In genomic region chr5:121606151-121606550, GRCm38 (mm10) we compare ENCODE assay signal across 7 mouse cellular contexts. TPM values are rescaled to one million over a fixed set of nuclear protein-coding genes. Genes with fewer than 3 reads are reported as not detected.
DNase-seq lines count a peak whose midpoint lies in the region; ATAC-seq lines count a peak whose summit lies in the region.

No protein-coding gene starts in this region.

- DNase-seq in CD8-positive naive resting alpha-beta T cell, adult 2 months (ENCODE audit: low read depth in 2 of 2, low spot score in 2 of 2), result peak; percentile 75 to 81
- DNase-seq in NIH3T3 (ENCODE audit: low read depth), result peak; percentile 88
- DNase-seq in cerebellum, postnatal 14 days, result peak; percentile 79 to 88
- DNase-seq in layer of hippocampus, postnatal 10 days (ENCODE audit: low spot score in 2 of 2), result peak; percentile 83
- peak; percentile 72 to 86 for DNase-seq in lung, postnatal 4 days
- DNase-seq in spleen, adult 18-20 months, result peak; percentile 60 to 79

- peak; percentile 68 for ATAC-seq in granulocyte monocyte progenitor cell, adult 5-6 weeks (replicated peaks; ENCODE audit: poor library complexity, severe bottlenecking)

RNA-seq across cellular contexts. Expression of gene Aldh2, which starts 12.5 kb away (rescaled TPM):
- 217 and 230 TPM in 2 replicates for total RNA-seq in granulocyte monocyte progenitor cell, adult 5-6 weeks (2014; fragmentation: Nextera tagmentation)
- 277 and 283 TPM in 2 replicates for total RNA-seq in granulocyte monocyte progenitor cell, adult 5-6 weeks (2017)
- 10 to 100 TPM; 90.7 to 93.9 TPM for total RNA-seq in layer of hippocampus, postnatal 10 days (2021)

RNA-seq across cellular contexts. Expression of gene Acad12, which starts 12.6 kb away (rescaled TPM):
- total RNA-seq in granulocyte monocyte progenitor cell, adult 5-6 weeks (2014; fragmentation: Nextera tagmentation), result 0.84 and 2.5 TPM in 2 replicates
- 2.7 and 3.3 TPM in 2 replicates for total RNA-seq in granulocyte monocyte progenitor cell, adult 5-6 weeks (2017)
- 1 to 10 TPM; 4.4 to 5.4 TPM for total RNA-seq in layer of hippocampus, postnatal 10 days (2021)

RNA-seq across cellular contexts. Expression of gene Acad10, which starts 54.2 kb away (rescaled TPM):
- total RNA-seq in granulocyte monocyte progenitor cell, adult 5-6 weeks (2014; fragmentation: Nextera tagmentation), result 1.7 and 2.7 TPM in 2 replicates
- 2.1 and 4.5 TPM in 2 replicates for total RNA-seq in granulocyte monocyte progenitor cell, adult 5-6 weeks (2017)
- total RNA-seq in layer of hippocampus, postnatal 10 days (2021), result 1 to 10 TPM; 2.6 to 3.3 TPM

RNA-seq across cellular contexts. Expression of gene Brap, which starts 54.2 kb away (rescaled TPM):
- 39.4 and 42.1 TPM in 2 replicates for total RNA-seq in granulocyte monocyte progenitor cell, adult 5-6 weeks (2014; fragmentation: Nextera tagmentation)
- total RNA-seq in granulocyte monocyte progenitor cell, adult 5-6 weeks (2017), result 50.6 and 56.0 TPM in 2 replicates
- total RNA-seq in layer of hippocampus, postnatal 10 days (2021), result 10 to 100 TPM; 53.2 to 54.0 TPM

Comparison
In these comparisons a context has a peak if more than half of its experiments do, and no peak if none do; other contexts are left out.
1. Peak in every context shown above with its lines: DNase-seq and ATAC-seq.